Mouse (Mus musculus): Measurements from ENCODE around the gene Foxred1. TPM values are rescaled to one million over a fixed set of nuclear protein-coding genes. Genes with fewer than 3 reads are reported as not detected.
A peak's percentile ranks its signal among the peaks of the same experiment; 100 is the strongest.

Gene Foxred1
- polyA plus RNA-seq (2015; fragmentation: Nextera tagmentation; extraction: Ambion mirVana) = 77.2 and 82.5 TPM in 2 replicates

GRCm38 (mm10) chr9:35210542-35211474, at the start of gene Foxred1:
TSS of gene Foxred1 (minus strand) at chr9:35211055.
- under 1% methylated on average over 72 of the region's 72 CpGs for WGBS
- H3K4me2 ChIP-seq (ENCODE audit: low read depth, low read length) = peak within 1 kb of the TSS; percentile 98
- H3K27me3 ChIP-seq (ENCODE audit: control insufficient read depth, insufficient read depth, low read length) = no peaks in the 10 kb centered on the region
- H3K27ac ChIP-seq (ENCODE audit: low read length) = peak within 1 kb of the TSS; percentile 95
- peaks cover 61% of the 10 kb centered on the region for H3K36me3 ChIP-seq (ENCODE audit: control insufficient read depth, insufficient read depth)
- ATAC-seq (replicated peaks; ENCODE audit: extremely low read depth, insufficient read depth, low FRiP score) = peak; percentile 100
- peak within 1 kb of the TSS; percentile 97 for H3K4me3 ChIP-seq (ENCODE audit: low read length)
- H3K4me1 ChIP-seq (ENCODE audit: control insufficient read depth, insufficient read depth, low read length) = peaks cover 16% of the 10 kb centered on the region
- H3K9me3 ChIP-seq (replicated peaks; ENCODE audit: control insufficient read depth, low read length) = no peaks in the 10 kb centered on the region
- H3K9ac ChIP-seq (ENCODE audit: low read length) = peak within 1 kb of the TSS; percentile 95

- ATAC-seq (replicated peaks; ENCODE audit: extremely low read depth, insufficient read depth, low FRiP score) = no peak
- WGBS = 59% methylated on average over 7 of the region's 7 CpGs
- H3K27me3 ChIP-seq (ENCODE audit: control insufficient read depth, insufficient read depth, low read length) = no peaks in the 10 kb centered on the region
- H3K4me1 ChIP-seq (ENCODE audit: control insufficient read depth, insufficient read depth, low read length) = no peaks in the 10 kb centered on the region
- no peak overlapping the region for H3K4me2 ChIP-seq (ENCODE audit: low read depth, low read length)
- no peak overlapping the region for H3K4me3 ChIP-seq (ENCODE audit: low read length)
- no peak overlapping the region for H3K9ac ChIP-seq (ENCODE audit: low read length)
- H3K27ac ChIP-seq (ENCODE audit: low read length) = no peak overlapping the region
- no peaks in the 10 kb centered on the region for H3K36me3 ChIP-seq (ENCODE audit: control insufficient read depth, insufficient read depth)
- H3K9me3 ChIP-seq (replicated peaks; ENCODE audit: control insufficient read depth, low read length) = no peaks in the 10 kb centered on the region
Observed at GRCm38 (mm10) chr9:35257365-35257764, 46.5 kb upstream of the Foxred1 start.

- H3K27me3 ChIP-seq (ENCODE audit: control insufficient read depth, insufficient read depth, low read length) = no peaks in the 10 kb centered on the region
- H3K36me3 ChIP-seq (ENCODE audit: control insufficient read depth, insufficient read depth) = no peaks in the 10 kb centered on the region
- ATAC-seq (replicated peaks; ENCODE audit: extremely low read depth, insufficient read depth, low FRiP score) = no peak
- peaks cover 5% of the 10 kb centered on the region; the same call in 1 of the 2 replicates for H3K4me1 ChIP-seq (ENCODE audit: control insufficient read depth, insufficient read depth, low read length)
- H3K4me3 ChIP-seq (ENCODE audit: low read length) = no peak overlapping the region
- no peaks in the 10 kb centered on the region for H3K9me3 ChIP-seq (replicated peaks; ENCODE audit: control insufficient read depth, low read length)
- no peak overlapping the region for H3K9ac ChIP-seq (ENCODE audit: low read length)
- H3K4me2 ChIP-seq (ENCODE audit: low read depth, low read length) = no peak overlapping the region
- H3K27ac ChIP-seq (ENCODE audit: low read length) = no peak overlapping the region
Observed at GRCm38 (mm10) chr9:35249476-35249875, 38.6 kb upstream of the Foxred1 start.

- WGBS = 87% methylated on average over 2 of the region's 2 CpGs
- no peak overlapping the region for H3K9ac ChIP-seq (ENCODE audit: low read length)
Observed at GRCm38 (mm10) chr9:35247405-35247804, 36.5 kb upstream of the Foxred1 start.

GRCm38 (mm10) chr9:35239734-35240133, 28.9 kb upstream of the Foxred1 start:
- H3K4me3 ChIP-seq (ENCODE audit: low read length) = no peak overlapping the region
- no peak for ATAC-seq (replicated peaks; ENCODE audit: extremely low read depth, insufficient read depth, low FRiP score)
- no peak overlapping the region for H3K4me2 ChIP-seq (ENCODE audit: low read depth, low read length)
- H3K9ac ChIP-seq (ENCODE audit: low read length) = no peak overlapping the region
- no peaks in the 10 kb centered on the region for H3K4me1 ChIP-seq (ENCODE audit: control insufficient read depth, insufficient read depth, low read length)
- H3K36me3 ChIP-seq (ENCODE audit: control insufficient read depth, insufficient read depth) = no peaks in the 10 kb centered on the region
- no peak overlapping the region for H3K27ac ChIP-seq (ENCODE audit: low read length)
- H3K27me3 ChIP-seq (ENCODE audit: control insufficient read depth, insufficient read depth, low read length) = no peaks in the 10 kb centered on the region
- no peaks in the 10 kb centered on the region for H3K9me3 ChIP-seq (replicated peaks; ENCODE audit: control insufficient read depth, low read length)
- 67% methylated on average over 1 of the region's 1 CpGs for WGBS

More at GRCm38 (mm10) chr9:35247405-35247804, 36.5 kb upstream of the Foxred1 start:
- no peak overlapping the region for H3K4me3 ChIP-seq (ENCODE audit: low read length)
- no peak overlapping the region for H3K4me2 ChIP-seq (ENCODE audit: low read depth, low read length)
- H3K4me1 ChIP-seq (ENCODE audit: control insufficient read depth, insufficient read depth, low read length) = peaks cover 5% of the 10 kb centered on the region; the same call in 1 of the 2 replicates
- H3K27ac ChIP-seq (ENCODE audit: low read length) = no peak overlapping the region
- H3K36me3 ChIP-seq (ENCODE audit: control insufficient read depth, insufficient read depth) = no peaks in the 10 kb centered on the region
- no peaks in the 10 kb centered on the region for H3K27me3 ChIP-seq (ENCODE audit: control insufficient read depth, insufficient read depth, low read length)
- no peaks in the 10 kb centered on the region for H3K9me3 ChIP-seq (replicated peaks; ENCODE audit: control insufficient read depth, low read length)
- ATAC-seq (replicated peaks; ENCODE audit: extremely low read depth, insufficient read depth, low FRiP score) = no peak

GRCm38 (mm10) chr9:35238915-35239571, 28.2 kb upstream of the Foxred1 start:
- no peaks in the 10 kb centered on the region for H3K27me3 ChIP-seq (ENCODE audit: control insufficient read depth, insufficient read depth, low read length)
- 45% methylated on average over 6 of the region's 6 CpGs for WGBS
- H3K4me3 ChIP-seq (ENCODE audit: low read length) = no peak overlapping the region
- H3K4me1 ChIP-seq (ENCODE audit: control insufficient read depth, insufficient read depth, low read length) = no peaks in the 10 kb centered on the region
- H3K9me3 ChIP-seq (replicated peaks; ENCODE audit: control insufficient read depth, low read length) = no peaks in the 10 kb centered on the region
- no peak overlapping the region for H3K4me2 ChIP-seq (ENCODE audit: low read depth, low read length)
- ATAC-seq (replicated peaks; ENCODE audit: extremely low read depth, insufficient read depth, low FRiP score) = peak; percentile 70
- no peaks in the 10 kb centered on the region for H3K36me3 ChIP-seq (ENCODE audit: control insufficient read depth, insufficient read depth)
- H3K9ac ChIP-seq (ENCODE audit: low read length) = no peak overlapping the region
- H3K27ac ChIP-seq (ENCODE audit: low read length) = no peak overlapping the region

GRCm38 (mm10) chr9:35238371-35238770, 27.5 kb upstream of the Foxred1 start:
- H3K36me3 ChIP-seq (ENCODE audit: control insufficient read depth, insufficient read depth) = 0 out of 2 replicates have a peak, but pooled peaks cover 2% of the 10 kb centered on the region
- no peaks in the 10 kb centered on the region for H3K9me3 ChIP-seq (replicated peaks; ENCODE audit: control insufficient read depth, low read length)
- H3K27me3 ChIP-seq (ENCODE audit: control insufficient read depth, insufficient read depth, low read length) = no peaks in the 10 kb centered on the region
- WGBS = 84% methylated on average over 1 of the region's 1 CpGs
- no peaks in the 10 kb centered on the region for H3K4me1 ChIP-seq (ENCODE audit: control insufficient read depth, insufficient read depth, low read length)
- no peak for ATAC-seq (replicated peaks; ENCODE audit: extremely low read depth, insufficient read depth, low FRiP score)
- H3K9ac ChIP-seq (ENCODE audit: low read length) = no peak overlapping the region
- H3K27ac ChIP-seq (ENCODE audit: low read length) = no peak overlapping the region
- no peak overlapping the region for H3K4me2 ChIP-seq (ENCODE audit: low read depth, low read length)
- H3K4me3 ChIP-seq (ENCODE audit: low read length) = no peak overlapping the region

- no peak overlapping the region for H3K27ac ChIP-seq (ENCODE audit: low read length)
- no peak overlapping the region for H3K4me2 ChIP-seq (ENCODE audit: low read depth, low read length)
- H3K4me3 ChIP-seq (ENCODE audit: low read length) = no peak overlapping the region
- 60% methylated on average over 3 of the region's 3 CpGs for WGBS
- H3K9me3 ChIP-seq (replicated peaks; ENCODE audit: control insufficient read depth, low read length) = no peaks in the 10 kb centered on the region
- no peak overlapping the region for H3K9ac ChIP-seq (ENCODE audit: low read length)
- H3K27me3 ChIP-seq (ENCODE audit: control insufficient read depth, insufficient read depth, low read length) = no peaks in the 10 kb centered on the region
- ATAC-seq (replicated peaks; ENCODE audit: extremely low read depth, insufficient read depth, low FRiP score) = no peak
- H3K4me1 ChIP-seq (ENCODE audit: control insufficient read depth, insufficient read depth, low read length) = no peaks in the 10 kb centered on the region
- peaks cover 14% of the 10 kb centered on the region for H3K36me3 ChIP-seq (ENCODE audit: control insufficient read depth, insufficient read depth)
Observed at GRCm38 (mm10) chr9:35235996-35236395, 25.1 kb upstream of the Foxred1 start.

- Histone ChIP-seq H3K27ac (ENCODE audit: low read length) (no peak overlapping the region), H3K36me3 (ENCODE audit: control insufficient read depth, insufficient read depth) (peaks cover 12% of the 10 kb centered on the region), H3K27me3 (ENCODE audit: control insufficient read depth, insufficient read depth, low read length) (no peaks in the 10 kb centered on the region), H3K4me2 (ENCODE audit: low read depth, low read length) (no peak overlapping the region), H3K9me3 (replicated peaks; ENCODE audit: control insufficient read depth, low read length) (no peaks in the 10 kb centered on the region), H3K9ac (ENCODE audit: low read length) (no peak overlapping the region), H3K4me1 (ENCODE audit: control insufficient read depth, insufficient read depth, low read length) (no peaks in the 10 kb centered on the region), H3K4me3 (ENCODE audit: low read length) (no peak overlapping the region)
- WGBS = 81% methylated on average over 3 of the region's 3 CpGs
- no peak for ATAC-seq (replicated peaks; ENCODE audit: extremely low read depth, insufficient read depth, low FRiP score)
Observed at GRCm38 (mm10) chr9:35228671-35229070, 17.8 kb upstream of the Foxred1 start.
